Mouse (Mus musculus) liver, adult 2 months (tissue): ENCODE results near the gene Idnk.

ENCODE experiments used
- CTCF ChIP-seq: fragments of 200-500 bp; IDR thresholded peaks from 2 replicates; pipeline ENCODE4 v1.5.1; 2011; ENCODE audit warnings: low read depth, low read length, control low read depth
- POLR2A ChIP-seq: fragments of 200-500 bp; IDR thresholded peaks from 2 replicates; pipeline ENCODE4 v1.6.1; 2011; ENCODE audit warnings: low read length, control low read depth; ENCODE audit not compliant: insufficient read depth; ENCODE audit errors: extremely low read depth

DNA sequence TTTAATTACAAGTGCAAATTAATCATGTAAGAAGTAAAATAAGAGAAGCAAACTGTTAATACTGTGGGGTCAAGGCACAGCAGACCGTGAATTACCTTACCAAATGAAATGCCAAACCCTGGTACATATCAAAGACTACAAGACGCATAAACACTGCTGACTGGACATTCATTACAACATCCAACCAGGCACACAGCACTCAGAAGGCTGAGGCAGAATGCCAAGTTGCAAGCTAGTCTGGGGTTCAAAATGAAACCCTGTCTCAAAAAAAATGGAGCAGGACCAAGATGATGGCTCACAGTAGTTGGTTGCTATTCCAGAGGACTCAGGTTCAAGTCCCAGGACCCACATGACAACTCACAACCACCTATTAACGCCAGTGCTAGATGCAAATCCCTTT is 26.7 kb downstream of the Idnk start:
- TF ChIP-seq POLR2A (no peak), CTCF (no peak)
